Mouse (Mus musculus) embryo, embryonic 10.5 days (tissue): ENCODE data around the gene Fbn1.
A peak's percentile ranks its signal among the peaks of the same experiment; 100 is the strongest.

Source experiments
- DNase-seq: peaks from one replicate; pipeline ENCODE4 v3.0.0-alpha.2; 2015; ENCODE audit warnings: low spot score

The Fbn1 gene

GRCm38 (mm10) chr2:125501526-125501925 is 6.3 kb downstream of the Fbn1 start:
- no peak for DNase-seq

GRCm38 (mm10) chr2:125498216-125498615 is 9.6 kb downstream of the Fbn1 start:
- no peak for DNase-seq

DNA sequence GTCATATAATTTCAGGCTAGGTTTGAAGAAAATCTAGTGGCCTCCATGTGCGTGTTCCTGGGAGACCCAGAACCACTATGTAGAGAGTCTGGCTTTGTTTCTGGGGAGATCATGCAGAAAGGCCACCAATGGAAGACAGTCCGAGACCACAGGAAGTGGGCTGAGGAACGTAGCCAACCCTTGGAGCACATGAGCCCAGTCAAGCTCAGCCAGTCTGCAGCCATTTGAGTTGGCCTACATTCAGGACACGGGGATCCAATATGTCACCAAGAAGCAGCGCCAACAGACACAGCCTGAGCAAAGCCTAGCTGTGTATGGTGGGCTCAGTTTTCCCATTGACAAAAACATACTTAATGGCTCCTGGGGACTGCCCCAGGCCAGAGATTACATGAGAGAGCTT is 11.1 kb downstream of the Fbn1 start:
- no peak for DNase-seq

DNA sequence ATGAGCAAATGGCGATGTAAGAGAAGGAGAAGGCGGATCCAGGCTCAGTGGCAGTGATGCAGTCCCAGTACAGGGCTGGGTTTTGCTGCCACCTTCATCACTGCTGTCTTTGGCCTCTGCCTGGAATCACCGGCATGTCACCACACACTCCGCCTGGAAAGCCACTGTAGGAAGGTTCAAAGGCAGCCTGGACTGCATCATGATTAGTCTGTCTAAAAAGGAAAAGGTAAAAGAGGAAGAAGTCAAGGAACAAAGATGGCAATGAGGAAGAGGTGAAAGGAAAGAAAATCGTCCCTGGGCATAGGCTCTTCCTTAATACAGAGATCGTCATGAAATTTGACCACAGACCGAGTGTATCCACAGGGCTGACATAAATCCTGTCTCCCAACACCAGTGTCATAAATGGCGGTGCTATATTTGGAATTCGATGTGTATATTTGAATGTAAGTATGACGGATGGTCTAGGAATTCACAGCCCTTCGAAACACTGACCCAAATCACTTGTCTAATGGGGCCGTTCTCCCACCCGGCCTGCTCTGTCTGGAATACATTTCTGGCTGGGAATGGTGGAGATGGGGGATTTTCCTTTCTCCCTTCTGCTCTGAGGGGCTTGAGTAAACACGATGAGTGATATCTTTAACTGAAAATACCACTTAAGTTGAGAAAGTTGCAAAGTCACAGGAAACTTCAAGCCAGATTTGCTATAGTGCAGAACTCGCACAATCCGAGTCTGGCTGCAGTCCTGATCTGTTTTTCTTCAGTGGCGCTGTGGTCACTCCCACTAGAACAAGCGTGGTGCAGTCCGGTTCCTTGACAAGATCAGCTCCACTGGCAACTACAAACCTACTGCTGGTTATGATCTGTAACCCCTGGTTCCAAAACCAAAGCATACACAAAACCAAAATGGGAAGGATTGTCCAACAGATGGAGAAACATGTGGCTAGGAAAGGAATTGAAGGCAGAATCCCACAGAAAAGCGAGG is 12.7 kb downstream of the Fbn1 start:
- DNase-seq: no peak

DNA sequence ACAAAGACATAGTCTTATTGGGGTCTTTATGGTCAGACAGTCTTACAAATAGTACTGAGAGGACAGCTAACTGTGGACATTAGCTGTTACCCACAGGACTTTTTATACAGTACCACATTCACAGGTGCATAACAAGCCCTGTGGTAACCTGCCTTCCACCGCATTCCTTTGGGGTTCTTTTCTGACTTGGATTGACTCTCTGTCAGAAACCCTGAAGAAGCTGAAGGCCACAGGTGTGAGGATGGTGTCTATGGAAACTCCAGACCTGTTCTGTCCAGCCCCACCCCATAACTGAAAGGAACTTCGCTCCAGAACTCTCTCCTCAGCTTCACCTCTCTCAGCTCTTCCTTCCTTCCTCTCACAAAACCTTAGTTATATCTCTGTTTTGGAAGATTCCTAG is 13.5 kb downstream of the Fbn1 start:
- DNase-seq: no peak

DNA sequence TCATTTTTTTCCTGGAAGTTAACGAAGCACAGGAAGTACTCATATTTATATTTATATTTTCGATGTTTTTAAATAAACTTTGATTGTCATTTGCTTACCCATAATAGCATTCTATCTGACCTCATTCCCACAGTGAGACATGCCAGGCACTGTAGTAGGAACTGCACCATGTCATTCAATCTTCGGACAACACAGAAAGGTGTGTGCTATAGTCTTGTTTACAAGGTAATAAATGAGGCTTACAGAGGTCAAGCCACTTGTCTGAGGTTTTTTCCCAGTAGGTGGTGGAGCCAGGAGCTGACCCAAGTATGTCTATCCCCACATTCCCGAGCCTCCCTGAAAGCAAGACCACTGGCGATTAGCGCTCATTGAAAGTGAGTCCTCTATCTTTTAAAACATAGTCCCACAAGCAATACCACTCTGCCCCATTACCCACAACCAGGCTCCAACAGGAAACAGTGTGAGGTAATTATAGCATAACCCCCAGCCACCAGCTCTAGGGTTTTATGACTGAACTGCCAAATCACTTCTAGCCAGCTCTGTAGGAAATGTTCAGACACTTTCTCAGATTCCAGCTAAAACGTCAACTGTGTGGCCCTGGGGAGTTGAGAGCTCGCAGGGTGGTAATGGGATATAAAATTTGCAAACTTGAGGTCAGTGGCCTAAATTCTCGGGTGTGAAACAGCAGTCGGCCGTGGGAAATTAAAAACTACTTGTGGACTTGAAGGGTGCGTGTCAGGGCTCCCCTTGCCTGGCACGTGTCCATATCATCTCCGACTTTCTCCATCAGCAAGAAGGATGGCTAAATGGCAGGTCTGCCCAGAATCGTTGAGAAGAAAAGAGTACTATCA is 15.5 kb downstream of the Fbn1 start:
- DNase-seq: no peak

DNA sequence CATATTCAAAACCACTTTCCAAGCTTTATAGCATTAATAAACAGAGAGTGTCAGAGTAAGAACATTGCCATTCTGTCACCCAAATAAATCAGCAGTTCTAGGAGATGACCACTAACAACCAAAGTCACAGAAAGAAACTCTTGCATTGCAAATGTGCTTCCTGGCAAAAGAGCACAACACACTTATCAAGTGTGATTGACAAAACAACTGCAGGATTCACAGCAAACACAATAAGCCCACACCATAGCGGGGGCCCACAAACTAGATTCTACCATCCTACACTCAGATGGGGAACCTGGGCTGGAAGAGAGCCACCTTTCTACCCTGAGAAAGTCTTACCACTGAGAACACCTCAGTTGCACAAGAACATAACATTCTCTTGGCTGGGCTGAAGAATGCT is 17.8 kb downstream of the Fbn1 start:
- no peak for DNase-seq

- peak; percentile 25 for DNase-seq
Observed at GRCm38 (mm10) chr2:125484910-125485309, 22.9 kb downstream of the Fbn1 start.

DNA sequence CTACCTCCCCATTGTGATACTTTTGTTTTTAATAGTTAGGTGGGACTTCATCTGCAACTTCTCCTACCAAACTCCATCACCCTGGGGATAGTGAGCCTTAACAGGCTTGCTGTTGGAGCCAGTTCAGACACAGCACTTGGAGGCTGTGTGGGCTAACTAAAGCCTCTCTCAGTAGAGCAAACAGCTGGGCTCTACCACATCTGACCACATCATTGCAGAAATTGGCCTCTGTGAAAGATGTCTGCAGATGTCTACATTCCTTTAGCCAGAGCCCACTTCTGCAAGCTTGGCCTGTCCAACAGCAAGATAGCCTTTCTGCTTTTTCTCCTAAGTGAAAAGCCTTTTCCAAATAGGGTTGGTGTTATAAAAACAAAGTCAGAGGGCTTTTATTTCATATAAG is 23.6 kb downstream of the Fbn1 start:
- no peak for DNase-seq

DNA sequence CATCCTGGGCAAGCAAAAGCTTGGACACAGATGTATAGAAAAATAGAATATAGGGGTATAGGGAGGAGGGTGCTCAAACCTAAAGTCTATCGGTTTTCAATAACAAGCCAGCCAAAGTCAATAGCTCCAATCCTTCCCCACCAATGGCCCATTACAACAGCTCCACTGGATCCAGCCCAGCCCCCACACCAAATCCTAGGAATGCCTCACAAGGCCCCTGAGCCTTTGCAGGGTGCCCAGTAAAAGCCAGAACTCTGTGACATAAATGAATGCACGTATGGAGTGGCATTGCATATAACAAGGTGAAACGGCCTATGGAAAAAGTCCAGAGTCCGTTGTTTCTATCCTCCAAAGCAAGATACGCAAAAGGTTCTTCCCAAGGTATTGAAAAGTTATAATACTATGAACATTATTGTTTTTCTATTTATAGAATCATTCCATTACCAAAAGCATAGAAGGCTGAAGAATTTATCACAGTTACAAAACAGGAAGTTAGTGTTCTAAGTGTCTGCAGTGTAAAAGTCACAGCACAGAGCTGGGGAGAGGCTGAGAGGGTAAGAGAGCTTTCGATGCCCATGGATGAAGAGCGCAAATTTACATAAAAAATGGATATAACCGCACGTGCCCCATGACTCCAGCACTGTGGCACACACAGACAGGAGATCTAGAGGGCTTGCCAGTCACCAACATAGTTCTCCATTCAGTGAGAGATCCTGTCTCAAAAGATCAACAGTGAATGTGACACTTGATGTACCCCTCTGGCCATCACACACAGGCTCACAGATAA is 26.1 kb downstream of the Fbn1 start:
- no peak for DNase-seq

- DNase-seq: no peak
Observed at GRCm38 (mm10) chr2:125481116-125481515, 26.7 kb downstream of the Fbn1 start.

DNA sequence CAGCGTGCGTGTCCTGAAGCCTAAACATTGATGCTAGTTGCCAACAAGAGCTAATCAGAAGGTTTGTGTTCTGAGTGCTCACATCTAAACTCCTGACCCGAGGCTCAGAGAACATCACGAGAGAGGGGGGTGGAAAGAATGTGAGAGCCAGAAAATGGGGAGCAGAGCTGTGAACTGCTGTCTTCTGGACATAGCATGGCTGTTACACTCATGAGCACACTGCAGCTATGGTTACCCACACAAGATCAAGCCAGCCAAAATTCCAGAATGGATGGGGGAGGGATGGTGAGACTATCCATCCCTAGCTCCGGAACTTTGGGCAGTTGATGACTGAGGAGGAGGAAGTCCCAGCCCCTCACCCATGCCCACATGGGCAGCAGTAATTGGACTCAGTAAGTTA is 27.7 kb downstream of the Fbn1 start:
- DNase-seq: no peak

- no peak for DNase-seq
Observed at GRCm38 (mm10) chr2:125478705-125479104, 29.1 kb downstream of the Fbn1 start.

DNA sequence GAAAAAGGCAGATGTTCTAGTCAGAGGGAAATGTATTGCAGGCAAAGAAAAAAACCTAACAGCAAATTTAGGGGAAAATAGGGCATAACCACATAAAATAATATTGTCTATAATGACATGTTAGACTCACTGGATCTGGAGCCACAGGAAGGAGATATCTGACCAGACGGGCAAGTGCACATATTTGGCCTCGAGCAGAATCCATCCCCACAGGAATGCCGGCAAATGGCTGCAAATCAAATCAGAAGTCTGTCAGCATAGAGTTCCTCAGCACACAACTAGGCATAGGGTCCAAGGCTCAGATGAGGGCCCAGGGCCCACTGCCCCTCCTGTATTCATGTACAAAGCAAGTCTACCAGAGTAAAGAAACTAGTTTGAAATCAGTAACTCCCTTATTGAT is 30.4 kb downstream of the Fbn1 start:
- DNase-seq: no peak

DNA sequence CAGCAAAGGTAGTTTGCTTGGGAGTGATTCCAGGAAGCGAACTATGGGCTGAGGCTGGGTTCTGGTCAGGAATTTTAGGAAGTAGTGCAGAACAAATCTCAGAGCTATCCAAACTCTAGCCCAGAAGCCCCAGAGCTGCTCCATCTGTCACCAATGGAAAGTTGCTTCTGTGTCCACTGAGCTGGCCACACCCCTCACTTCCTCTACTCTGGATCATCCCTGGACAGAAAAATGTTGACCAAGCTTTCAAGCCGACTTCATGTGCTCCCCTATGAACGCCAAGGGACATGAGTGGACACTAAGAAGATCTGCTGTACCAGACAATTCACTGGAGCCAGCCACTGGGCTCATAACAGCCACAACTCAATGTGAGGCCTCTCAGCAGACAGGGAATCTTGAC is 31.6 kb downstream of the Fbn1 start:
- no peak for DNase-seq

DNA sequence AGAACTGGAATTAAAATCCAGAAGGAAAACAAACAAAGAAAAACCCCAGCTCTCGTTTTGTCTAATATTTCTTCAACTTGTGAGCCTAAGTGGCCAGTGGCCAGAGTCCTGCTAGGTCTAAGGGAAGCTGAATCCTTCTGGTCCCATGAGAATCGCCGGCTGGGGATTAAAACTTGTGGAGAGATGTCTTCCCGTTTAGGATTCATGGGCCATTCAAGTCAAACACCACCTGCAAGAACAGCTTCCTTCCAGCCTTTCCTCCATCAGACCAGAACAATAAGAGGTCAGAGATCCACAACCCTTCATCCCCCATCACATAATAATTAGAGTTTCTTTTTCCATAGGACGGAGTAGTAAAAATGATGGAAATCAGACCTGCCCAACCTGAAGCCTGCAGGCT is 33.1 kb downstream of the Fbn1 start:
- DNase-seq: no peak

DNA sequence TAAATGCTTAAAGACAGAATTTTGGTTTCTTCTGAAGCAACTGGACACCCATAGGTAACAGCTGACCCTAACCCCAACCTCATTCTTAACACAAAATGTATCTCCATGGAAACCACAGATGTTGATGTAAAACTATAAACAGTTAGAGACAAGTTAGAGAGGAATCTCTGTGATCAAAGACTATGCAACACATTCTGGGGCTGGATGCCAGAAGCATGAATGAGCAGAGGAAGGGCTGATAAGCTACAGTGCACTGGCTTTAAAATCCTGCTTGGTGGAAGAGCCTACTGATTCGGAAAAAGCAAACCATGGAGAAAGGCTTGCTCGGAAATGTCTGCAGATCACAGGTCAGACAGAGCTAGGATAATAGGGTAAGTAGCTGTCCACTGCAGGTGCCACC is 34.6 kb downstream of the Fbn1 start:
- no peak for DNase-seq

- DNase-seq: no peak
Observed at GRCm38 (mm10) chr2:125471721-125472120, 36.1 kb downstream of the Fbn1 start.

DNA sequence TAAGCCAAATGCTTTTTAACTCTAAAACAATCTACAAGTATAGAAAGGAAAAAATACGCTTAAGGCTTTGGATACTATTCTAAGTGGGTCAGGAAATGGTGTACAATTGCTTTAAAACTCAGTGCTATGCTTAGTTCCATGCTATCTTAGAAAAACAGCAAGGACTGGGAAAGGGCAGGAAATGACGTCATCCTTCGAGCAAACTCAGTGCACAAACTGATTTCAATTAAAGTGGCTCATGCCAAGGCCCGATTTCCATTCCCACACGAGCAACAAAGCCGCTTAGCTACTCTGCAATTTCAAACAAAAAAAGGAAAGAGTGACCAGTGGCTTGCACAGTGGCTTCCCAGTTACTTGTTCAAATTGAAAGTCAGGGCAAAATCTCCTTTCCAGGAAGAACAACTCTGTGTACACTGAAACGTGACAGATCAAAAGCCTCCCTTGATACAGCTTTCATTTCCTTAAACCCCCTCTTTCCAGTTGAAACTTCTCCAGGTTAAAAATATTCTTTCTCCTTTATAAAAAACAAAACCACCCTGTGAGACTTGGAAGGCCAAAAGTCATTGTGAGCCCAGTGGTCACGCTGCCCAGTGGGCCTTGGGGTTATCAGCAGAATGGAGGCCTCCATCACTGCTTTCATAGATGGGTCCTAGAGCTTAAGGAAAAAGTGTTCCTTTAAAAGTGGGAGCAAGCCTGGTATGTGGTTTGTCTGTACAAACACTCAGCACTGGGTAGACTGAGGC is 37.1 kb downstream of the Fbn1 start:
- no peak for DNase-seq

DNA sequence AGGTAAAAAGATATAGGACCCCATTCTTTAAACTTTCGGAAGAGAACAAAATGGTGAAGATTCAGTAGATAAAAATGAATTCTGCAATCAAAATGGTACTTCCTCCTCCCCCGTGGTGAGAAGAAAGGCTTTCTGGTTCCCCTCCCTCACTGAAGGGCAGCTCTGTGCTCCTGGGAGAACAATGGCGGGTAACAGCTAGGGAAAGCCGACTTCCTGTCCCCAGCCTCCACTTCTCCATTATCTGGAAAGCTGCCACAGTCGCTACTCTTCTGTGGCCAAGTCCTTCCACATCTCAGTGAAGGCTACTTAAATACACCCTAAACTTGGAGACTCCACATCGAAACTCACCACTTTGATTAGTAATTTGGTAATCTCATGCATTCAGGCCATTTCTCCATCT is 43.8 kb downstream of the Fbn1 start:
- DNase-seq: no peak

DNA sequence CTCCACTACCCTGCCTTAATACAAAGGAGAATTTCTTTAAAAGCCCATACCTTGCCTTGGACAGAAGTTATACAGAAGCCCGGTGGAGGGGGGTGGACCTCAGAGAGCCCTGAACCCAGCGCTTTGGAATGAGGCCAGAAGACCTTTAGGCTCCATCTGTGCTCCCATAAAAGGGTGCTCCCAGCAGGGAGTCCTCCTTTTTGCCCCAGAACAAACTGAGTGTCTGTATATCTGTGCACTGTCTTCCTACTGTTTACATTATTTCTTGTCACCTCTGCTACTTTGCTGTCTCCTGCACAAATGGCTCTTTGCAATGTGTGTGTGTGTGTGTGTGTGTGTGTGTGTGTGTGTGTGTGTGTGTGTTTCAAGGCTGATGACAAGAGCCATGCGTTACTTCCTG is 48.7 kb downstream of the Fbn1 start:
- no peak for DNase-seq
